Mouse (Mus musculus): Measurements from ENCODE around the gene Opcml.

GRCm38 (mm10) chr9:28364473-28365159 lies 574.0 kb downstream of the Opcml start:
- TF ChIP-seq CTCF (IDR thresholded peaks at IDR 0.05; ENCODE audit: low read depth) (no peak), EP300 (IDR thresholded peaks at IDR 0.05; ENCODE audit: low read depth) (no peak)
